Mouse (Mus musculus) heart, postnatal 0 days (tissue): ENCODE measurements at regions not wholly inside any gene's neighbourhood (a gene's known extent, or its start where the extent isn't known, plus 50 kb on each side); places are given as distances from the start of the nearest gene placed in this dataset.

Experiments
- ATAC-seq: fragments of 200-750 bp; cut with Nextera tagmentation; 2 replicates; pipeline ENCODE4 v1.8.0; 2017; ENCODE audit warnings: low read depth, moderate number of reproducible peaks, moderate library complexity; ENCODE audit not compliant: insufficient read depth
- DNase-seq: peaks from one replicate; pipeline ENCODE4 v3.0.0-alpha.2; 2016; ENCODE audit warnings: low spot score
- H3K27ac ChIP-seq: fragments of 300-500 bp; sonication (generic); 2 replicates; pipeline ENCODE4 v1.5.1; 2014; ENCODE audit warnings: low read depth, mild to moderate bottlenecking
- H3K27me3 ChIP-seq: fragments of 300-500 bp; sonication (generic); 2 replicates; pipeline ENCODE4 v1.6.1; 2014; ENCODE audit warnings: low read length, mixed read lengths; ENCODE audit not compliant: control insufficient read depth, insufficient read depth
- H3K36me3 ChIP-seq: fragments of 300-500 bp; sonication (generic); replicated peaks from 2 replicates; pipeline ENCODE4 v1.6.1; 2014; ENCODE audit warnings: low read length, mixed read lengths; ENCODE audit not compliant: control insufficient read depth, insufficient read depth
- H3K4me1 ChIP-seq: fragments of 300-500 bp; sonication (generic); 2 replicates; pipeline ENCODE4 v1.6.1; 2014; ENCODE audit warnings: antibody characterized with exemption; ENCODE audit not compliant: control insufficient read depth, insufficient read depth
- H3K4me2 ChIP-seq: fragments of 300-500 bp; sonication (generic); 2 replicates; pipeline ENCODE4 v1.6.1; 2014; ENCODE audit warnings: low read depth, mild to moderate bottlenecking, low read length, moderate library complexity
- H3K4me3 ChIP-seq: fragments of 300-500 bp; sonication (generic); 2 replicates; pipeline ENCODE4 v1.5.1; 2014; ENCODE audit warnings: low read depth, low read length
- H3K9ac ChIP-seq: fragments of 300-500 bp; sonication (generic); replicated peaks from 2 replicates; pipeline ENCODE4 v1.6.1; 2014; ENCODE audit warnings: low read depth, low read length, mixed read lengths
- H3K9me3 ChIP-seq: fragments of 300-500 bp; sonication (generic); replicated peaks from 2 replicates; pipeline ENCODE4 v1.6.1; 2016; ENCODE audit warnings: low read length; ENCODE audit not compliant: control insufficient read depth
- CTCF ChIP-seq: IDR thresholded peaks from 2 replicates; pipeline ENCODE4 v1.5.1; 2016; ENCODE audit warnings: antibody characterized with exemption, control low read depth, low read depth
- EP300 ChIP-seq: IDR thresholded peaks from 2 replicates; pipeline ENCODE4 v1.6.1; 2016; ENCODE audit warnings: antibody characterized with exemption, low read depth
- WGBS: fragments of 180-500 bp; shearing (Covaris S2); extraction: QIAGEN DNeasy Blood & Tissue Kit; methylation state at CpG from one replicate; pipeline ENCODE4 v1.1.7; 2014; 5-methylcytosine and 5-hydroxymethylcytosine counted together

GRCm38 (mm10) chr9:98727276-98727860, 114.9 kb upstream of the Prr23a1 start:
- no peaks in the 10 kb centered on the region for H3K27me3 ChIP-seq
- H3K27ac ChIP-seq, result no peak overlapping the region
- no peaks in the 10 kb centered on the region for H3K4me1 ChIP-seq
- no peak overlapping the region for H3K9ac ChIP-seq
- 51% methylated on average over 5 of the region's 5 CpGs for WGBS
- TF ChIP-seq EP300 (no peak), CTCF (no peak)
- H3K4me3 ChIP-seq, result no peak overlapping the region
- H3K36me3 ChIP-seq, result no peaks in the 10 kb centered on the region
- DNase-seq, result no peak
- ATAC-seq, result no peak
- no peak overlapping the region for H3K4me2 ChIP-seq
- H3K9me3 ChIP-seq, result peaks cover 6% of the 10 kb centered on the region; the same call in 1 of the 2 replicates

DNA sequence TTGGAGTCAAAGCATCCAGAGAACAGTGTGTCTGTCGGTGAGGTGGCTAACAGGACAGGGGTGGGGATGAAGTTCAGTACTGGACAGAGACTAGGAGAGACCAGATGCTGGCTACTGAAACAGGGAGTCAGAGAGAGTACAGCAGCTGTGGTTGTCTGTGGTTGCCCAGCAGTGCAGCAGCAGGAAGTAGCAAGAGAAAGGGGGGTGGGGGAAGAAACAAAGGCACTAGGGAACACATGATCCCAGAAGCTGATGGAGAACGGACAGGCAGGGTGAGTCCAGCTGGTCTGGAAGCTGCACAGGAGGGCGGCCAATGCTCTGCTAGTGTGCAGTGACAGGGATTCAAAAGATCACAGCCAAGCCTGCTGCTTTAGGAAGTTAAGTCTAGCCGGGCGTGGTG, 115.7 kb upstream of the Prr23a1 start:
- DNase-seq (no peak), ATAC-seq (no peak)
- Histone ChIP-seq H3K9me3 (peaks cover under 1% of the 10 kb centered on the region; the same call in 1 of the 2 replicates), H3K4me3 (no peak overlapping the region), H3K4me1 (no peaks in the 10 kb centered on the region), H3K27ac (no peak overlapping the region), H3K27me3 (no peaks in the 10 kb centered on the region), H3K9ac (no peak overlapping the region), H3K4me2 (no peak overlapping the region), H3K36me3 (no peaks in the 10 kb centered on the region)
- 57% methylated on average over 5 of the region's 5 CpGs for WGBS
- TF ChIP-seq EP300, result no peak
- no peak for TF ChIP-seq CTCF

DNA sequence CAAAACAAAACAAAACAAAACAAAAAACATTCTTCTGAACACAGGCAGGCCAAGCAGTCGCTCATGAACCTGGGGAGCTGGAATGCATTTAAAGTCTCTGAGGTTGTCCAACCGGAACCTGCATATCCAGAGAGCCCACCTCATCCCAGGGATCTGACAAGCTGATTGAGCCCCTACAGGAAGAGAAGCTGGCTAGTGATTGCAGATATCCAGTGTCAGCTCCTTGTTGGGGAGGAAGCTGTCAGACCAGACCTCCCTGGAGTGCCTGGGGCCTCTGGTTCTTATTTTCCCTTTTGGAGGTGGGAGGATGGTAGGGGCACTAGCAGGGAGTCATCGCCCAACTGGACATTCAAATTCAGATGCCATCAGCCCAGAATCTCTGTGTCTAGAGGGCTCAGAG, 119.4 kb upstream of the Prr23a1 start:
- 64% methylated on average over 3 of the region's 3 CpGs for WGBS
- Histone ChIP-seq H3K4me1 (no peaks in the 10 kb centered on the region), H3K9me3 (no peaks in the 10 kb centered on the region), H3K36me3 (no peaks in the 10 kb centered on the region), H3K4me3 (no peak overlapping the region), H3K27me3 (no peaks in the 10 kb centered on the region), H3K4me2 (no peak overlapping the region), H3K27ac (no peak overlapping the region), H3K9ac (no peak overlapping the region)
- DNase-seq (no peak), ATAC-seq (no peak)
- no peak for TF ChIP-seq CTCF
- no peak for TF ChIP-seq EP300

GRCm38 (mm10) chr9:98721381-98721780, 119.9 kb upstream of the Mrps22 start:
- ATAC-seq (no peak), DNase-seq (no peak)
- no peak overlapping the region for H3K4me3 ChIP-seq
- H3K4me2 ChIP-seq, result no peak overlapping the region
- no peaks in the 10 kb centered on the region for H3K27me3 ChIP-seq
- H3K36me3 ChIP-seq, result no peaks in the 10 kb centered on the region
- no peak overlapping the region for H3K27ac ChIP-seq
- H3K4me1 ChIP-seq, result no peaks in the 10 kb centered on the region
- 76% methylated on average over 5 of the region's 5 CpGs for WGBS
- no peak for TF ChIP-seq CTCF
- no peak for TF ChIP-seq EP300
- no peak overlapping the region for H3K9ac ChIP-seq
- no peaks in the 10 kb centered on the region for H3K9me3 ChIP-seq

GRCm38 (mm10) chr9:98717701-98718270, 116.3 kb upstream of the Mrps22 start:
- H3K4me2 ChIP-seq, result no peak overlapping the region
- H3K27ac ChIP-seq, result no peak overlapping the region
- TF ChIP-seq EP300 (no peak), CTCF (no peak)
- WGBS, result 64% methylated on average over 11 of the region's 11 CpGs
- ATAC-seq (no peak), DNase-seq (no peak)
- H3K27me3 ChIP-seq, result no peaks in the 10 kb centered on the region
- no peaks in the 10 kb centered on the region for H3K9me3 ChIP-seq
- no peaks in the 10 kb centered on the region for H3K4me1 ChIP-seq
- no peak overlapping the region for H3K4me3 ChIP-seq
- H3K9ac ChIP-seq, result no peak overlapping the region
- H3K36me3 ChIP-seq, result no peaks in the 10 kb centered on the region

DNA sequence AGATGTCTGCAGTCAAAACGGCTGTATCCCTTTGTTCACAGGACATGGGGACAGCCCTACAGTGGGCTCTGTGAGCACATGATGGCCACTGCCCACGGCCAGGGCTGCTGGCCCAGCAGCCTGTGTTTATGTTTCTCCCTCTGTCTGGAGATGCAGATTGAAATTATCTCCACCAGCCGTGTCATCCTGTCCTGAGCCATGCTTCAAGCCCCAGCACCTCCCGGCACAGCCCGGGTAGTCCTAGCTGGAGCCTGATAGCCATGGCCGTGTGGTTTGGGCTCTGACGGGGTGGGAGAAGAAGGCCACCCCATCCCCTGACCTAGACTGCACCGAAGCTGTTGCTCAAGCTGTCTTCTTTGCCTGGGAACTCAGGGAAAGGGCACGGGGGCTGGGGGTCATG, 113.2 kb upstream of the Mrps22 start:
- Histone ChIP-seq H3K27ac (no peak overlapping the region), H3K9ac (no peak overlapping the region), H3K4me1 (no peaks in the 10 kb centered on the region), H3K4me2 (no peak overlapping the region), H3K9me3 (no peaks in the 10 kb centered on the region), H3K27me3 (no peaks in the 10 kb centered on the region), H3K4me3 (no peak overlapping the region), H3K36me3 (no peaks in the 10 kb centered on the region)
- 78% methylated on average over 9 of the region's 9 CpGs for WGBS
- DNase-seq (no peak), ATAC-seq (no peak)
- no peak for TF ChIP-seq EP300
- TF ChIP-seq CTCF, result no peak
